Mouse (Mus musculus): ENCODE results near the gene Cct6b.
A peak's percentile ranks its signal among the peaks of the same experiment; 100 is the strongest.

Gene Cct6b

DNA sequence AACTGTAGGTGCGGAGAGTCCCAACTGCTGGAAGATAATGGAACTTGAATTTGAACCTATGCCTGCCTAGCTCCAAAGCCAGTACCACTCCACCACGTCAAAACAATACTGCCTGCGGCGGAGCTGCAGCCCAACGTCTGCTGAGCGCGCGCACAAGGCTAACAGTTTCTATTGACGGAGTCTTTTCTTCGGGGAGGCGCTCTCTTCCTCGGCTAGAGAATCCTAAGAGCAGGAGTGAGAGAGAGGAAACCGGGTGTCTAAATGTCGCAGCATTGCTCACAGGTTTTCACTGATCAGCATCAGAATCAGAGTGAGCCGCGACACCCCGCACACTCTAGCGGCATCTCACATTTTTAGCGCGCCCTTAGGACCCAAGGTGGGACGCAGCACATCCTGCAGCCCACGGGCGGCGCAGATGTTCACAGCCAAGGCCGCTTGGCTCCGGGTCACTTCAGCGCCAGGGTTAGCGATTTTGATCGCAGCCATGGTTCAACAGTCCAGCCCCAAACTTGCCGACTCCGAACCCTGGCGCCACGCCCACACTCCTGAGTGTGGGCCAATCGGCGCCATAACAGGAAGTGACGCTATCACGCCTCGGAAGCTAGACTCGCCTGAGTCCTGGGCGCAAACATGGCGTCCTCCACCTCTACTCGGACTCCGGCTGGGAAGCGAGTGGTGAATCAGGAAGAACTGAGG is at the start of gene Cct6b, which contains the start of gene Zfp830:
Gene Cct6b (minus strand): TSS at position 580 of the 696 bp plus-strand sequence.
Gene Zfp830 (plus strand): TSS at position 604 of the 696 bp plus-strand sequence.
- DNase-seq, result peak; percentile 96 to 97

DNA sequence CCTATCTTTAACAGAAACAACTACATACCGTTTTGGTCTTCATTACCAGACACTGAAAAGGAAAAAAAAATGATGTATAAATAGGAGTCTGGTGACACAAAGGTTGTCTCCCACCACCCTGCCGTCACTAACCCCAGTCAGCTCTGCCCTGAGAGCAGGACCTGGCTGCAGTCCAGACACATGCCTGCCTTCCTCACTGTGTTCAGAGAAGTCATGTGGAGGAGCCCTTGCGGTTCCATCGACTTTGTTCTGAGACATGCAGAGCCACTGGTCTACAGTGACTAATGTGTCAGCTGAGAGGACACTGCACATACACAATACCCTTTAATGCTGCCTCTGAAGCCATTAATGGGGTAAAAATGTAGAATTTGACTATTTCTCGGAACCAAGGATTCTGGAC is 44.4 kb upstream of the Cct6b start:
- DNase-seq, result peak in 1 of 2 experiments; percentile 23

DNA sequence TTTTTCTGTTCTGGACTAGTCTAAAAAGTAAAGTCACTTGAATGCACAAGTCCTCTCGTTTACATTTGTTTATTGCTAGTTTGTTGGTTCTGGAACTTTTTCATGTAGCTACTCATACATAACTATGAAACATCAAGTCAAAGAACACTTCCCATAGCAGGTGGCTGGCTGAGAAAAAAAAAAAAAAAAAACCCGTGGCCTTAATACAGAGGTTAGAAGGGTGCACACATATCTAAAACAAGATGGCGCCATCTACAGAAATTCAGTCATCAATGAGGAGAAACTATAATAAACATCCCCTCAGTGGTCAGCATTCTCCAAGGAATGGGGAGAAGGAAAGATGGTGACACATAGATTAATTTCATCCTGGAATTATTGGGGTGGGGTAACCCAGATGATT is 43.2 kb upstream of the Cct6b start:
- DNase-seq, result no peak

DNA sequence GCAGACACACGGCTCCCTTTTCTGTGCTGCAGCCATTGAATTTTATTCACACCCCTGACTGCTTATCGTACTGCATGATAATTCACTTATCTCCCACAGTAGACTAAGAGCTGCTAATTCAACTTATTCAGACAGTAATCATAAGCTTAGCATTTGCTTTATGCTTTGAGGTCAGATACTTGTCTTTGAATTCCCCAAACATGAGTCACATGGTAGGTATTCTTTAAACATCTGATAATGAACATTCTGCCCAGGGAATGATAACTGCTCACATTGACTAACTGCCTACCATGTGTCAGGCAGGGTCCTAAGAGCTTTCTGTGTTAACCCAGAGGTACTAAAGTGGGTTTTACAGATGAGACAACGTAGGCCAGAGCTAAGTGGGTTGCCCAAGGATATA is 42.5 kb upstream of the Cct6b start:
- DNase-seq, result no peak

DNA sequence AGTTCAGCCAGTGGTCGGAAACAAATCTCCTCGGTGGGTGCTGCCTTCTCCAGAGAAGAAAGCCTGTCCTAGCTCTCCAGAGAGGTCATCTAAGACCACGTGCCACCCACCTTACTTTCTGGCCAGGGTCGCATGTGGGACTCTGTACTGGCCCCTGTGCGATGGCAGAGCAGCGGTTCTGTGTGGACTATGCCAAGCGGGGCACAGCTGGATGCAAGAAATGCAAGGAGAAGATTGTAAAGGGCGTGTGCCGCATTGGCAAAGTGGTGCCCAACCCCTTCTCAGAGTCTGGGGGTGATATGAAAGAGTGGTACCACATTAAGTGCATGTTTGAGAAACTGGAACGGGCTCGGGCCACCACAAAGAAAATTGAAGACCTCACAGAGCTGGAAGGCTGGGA is 19.3 kb upstream of the Cct6b start:
- DNase-seq, result no peak

DNA sequence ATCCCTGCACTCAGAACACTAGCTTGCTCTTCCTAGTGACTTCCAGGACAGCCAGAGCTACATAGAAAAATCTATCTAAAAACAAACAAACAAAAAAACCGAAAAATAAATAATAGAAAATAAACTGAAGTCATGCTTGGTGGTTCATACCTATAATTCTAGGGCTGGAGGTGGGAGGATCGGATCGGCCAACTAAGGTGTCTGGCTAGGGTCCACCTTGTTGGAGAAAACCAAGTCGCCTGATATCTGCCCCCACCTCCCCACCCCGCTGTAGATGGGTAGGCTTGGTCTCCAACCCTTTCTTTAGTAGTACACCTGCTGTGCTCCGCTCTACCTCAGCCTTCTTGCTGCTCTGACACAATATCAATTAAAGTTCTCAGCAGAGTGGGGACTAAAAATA is 18.1 kb upstream of the Cct6b start:
- no peak for DNase-seq

DNA sequence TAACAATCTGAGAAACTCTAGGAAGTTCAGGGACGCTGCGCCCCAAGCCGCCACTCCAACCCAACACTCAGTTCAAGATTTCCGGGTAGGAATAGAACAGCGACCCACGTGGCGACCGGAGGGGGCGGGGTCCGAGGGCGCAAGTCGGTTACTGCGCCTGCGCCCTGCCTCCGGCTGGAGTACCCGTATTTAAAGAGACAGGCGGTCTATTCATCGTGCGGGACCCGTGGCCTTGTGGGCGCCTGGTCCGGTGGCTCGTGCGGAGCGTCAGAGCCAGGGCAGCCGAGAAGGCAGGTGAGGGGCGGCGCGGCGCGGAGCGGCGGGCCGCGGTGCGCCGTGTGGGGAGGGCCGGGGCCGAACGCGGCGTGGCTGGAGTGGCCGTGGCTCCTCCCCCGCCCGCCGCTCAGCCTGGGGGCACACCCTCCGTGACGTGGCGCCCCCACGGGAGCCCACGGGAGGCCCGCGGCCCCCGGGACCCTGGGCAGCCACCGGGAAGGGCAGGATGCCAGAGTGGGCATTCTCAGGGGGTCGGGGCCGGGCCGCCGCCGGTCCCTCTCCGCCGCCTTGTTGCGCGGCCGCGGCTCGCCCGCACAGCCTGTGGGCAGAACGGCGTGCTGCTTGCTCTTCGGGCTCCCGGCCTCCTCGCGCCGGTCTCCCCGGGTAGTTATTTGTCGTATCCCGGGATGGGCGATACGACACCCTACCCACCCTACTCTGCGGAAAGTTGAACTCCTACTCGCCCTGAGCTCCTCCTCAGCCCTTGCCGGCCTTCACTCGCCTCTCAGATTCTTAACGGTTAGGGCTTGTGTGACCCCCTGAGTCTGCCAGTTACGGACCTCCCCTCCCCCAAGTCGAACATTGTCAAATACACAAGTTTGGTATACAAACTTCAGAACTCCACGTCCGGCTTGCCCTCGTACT is 17.1 kb upstream of the Cct6b start, which contains the start of gene Lig3:
Gene Lig3 (plus strand): TSS at position 126 of the 921 bp plus-strand sequence.
- DNase-seq, result peak; percentile 96 to 98

DNA sequence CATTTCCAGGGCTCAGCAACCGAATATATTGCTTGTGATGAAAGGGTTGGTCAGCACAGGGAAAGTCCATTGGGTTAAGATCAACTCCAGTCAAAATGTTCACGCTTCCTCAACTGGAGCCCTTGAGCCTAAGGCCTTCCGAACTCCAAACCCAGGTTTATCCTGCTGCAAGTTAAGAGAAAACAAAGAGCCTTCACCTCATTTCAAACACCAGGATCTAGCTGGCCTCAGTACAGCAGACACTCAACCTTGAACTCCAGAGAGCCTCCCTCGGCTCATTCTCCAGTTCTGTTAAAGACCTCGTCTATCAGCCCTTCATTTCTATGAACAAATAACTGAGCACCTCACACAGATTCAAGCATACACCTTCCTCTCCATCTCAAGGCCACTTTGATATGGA is 16.0 kb upstream of the Cct6b start:
- DNase-seq, result no peak

DNA sequence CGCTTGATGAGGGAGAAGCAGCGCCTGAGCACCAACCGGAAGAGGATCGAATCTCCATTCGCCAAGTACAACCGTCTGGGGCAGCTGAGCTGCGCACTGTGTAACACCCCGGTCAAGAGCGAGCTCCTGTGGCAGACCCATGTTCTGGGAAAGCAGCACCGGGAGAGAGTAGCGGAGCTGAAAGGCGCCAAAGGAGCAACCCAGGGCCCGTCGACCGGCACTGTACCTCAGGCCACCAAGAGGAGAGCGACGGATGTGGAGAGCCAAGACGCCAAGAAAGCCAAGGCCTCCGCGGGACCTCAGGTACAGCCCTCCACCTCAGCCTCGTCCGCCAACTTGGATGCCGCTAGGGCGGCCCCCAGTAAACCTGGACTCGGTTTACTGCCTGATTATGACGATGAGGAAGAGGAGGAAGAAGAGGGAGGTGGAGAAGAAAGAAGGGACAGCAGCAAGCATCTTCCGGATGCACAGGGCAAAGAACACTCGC is 360 bp upstream of the Cct6b start:
- no peak for DNase-seq

DNA sequence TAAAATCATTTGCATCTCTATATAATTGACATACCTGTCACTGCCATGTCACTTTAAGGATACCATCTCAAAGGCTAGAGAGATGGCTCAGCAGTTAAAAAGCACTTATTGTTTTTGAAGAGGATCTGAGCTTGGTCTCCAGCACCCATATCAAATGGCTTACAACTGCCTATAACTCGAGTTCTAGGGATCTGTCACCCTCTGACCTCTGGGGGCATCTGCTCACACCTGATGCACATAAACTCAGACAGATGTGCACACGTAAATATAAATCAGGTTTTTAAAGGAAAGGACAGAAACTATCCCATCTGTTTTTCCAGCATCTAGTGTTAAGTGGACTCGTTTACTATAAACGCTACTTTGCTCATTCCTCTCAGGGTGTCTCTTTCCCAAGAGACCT is 860 bp downstream of the Cct6b start:
- DNase-seq, result no peak

DNA sequence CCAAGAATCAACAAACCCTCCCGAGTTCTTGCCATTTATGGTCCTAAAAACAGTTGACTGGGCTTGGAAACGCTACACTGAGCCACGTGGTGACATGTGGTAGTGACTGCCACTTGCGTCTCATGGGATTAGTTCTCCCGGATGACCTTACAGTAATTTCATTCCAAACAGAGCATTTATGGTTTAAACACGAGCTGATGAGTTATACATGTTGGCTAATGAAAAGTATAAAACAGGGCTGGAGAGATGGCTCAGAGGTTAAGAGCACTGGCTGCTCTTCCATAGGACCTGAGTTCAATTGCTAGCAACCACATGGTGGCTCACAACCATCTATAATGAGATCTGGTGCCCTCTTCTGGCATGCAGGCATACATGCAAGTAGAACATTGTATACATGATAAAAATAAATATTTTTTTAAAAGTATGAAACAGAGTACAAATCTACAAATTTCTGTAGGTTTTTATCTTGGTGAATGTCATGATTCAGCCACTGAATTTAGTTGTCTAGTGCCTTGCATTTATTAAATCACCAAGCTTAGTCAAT is 1.8 kb downstream of the Cct6b start:
- DNase-seq, result no peak

DNA sequence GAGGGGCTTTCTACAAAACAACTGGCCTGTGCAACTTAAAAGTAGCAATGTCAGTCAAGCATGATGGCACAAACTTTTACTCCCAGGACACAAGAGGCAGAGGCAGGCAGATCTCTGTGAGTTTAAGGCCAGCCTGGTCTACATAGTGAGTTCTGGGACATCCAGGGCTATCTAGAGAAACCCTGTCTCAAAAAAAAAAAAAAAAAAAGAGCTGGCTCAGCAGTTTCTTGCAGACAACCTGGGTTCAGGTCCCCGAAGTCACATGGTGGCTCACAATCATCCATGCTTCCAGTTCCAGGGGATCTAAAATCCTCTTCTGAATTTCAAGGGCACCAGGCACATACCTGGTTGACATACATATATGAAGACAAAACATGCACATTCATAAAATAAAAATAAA is 8.2 kb downstream of the Cct6b start:
- no peak for DNase-seq

DNA sequence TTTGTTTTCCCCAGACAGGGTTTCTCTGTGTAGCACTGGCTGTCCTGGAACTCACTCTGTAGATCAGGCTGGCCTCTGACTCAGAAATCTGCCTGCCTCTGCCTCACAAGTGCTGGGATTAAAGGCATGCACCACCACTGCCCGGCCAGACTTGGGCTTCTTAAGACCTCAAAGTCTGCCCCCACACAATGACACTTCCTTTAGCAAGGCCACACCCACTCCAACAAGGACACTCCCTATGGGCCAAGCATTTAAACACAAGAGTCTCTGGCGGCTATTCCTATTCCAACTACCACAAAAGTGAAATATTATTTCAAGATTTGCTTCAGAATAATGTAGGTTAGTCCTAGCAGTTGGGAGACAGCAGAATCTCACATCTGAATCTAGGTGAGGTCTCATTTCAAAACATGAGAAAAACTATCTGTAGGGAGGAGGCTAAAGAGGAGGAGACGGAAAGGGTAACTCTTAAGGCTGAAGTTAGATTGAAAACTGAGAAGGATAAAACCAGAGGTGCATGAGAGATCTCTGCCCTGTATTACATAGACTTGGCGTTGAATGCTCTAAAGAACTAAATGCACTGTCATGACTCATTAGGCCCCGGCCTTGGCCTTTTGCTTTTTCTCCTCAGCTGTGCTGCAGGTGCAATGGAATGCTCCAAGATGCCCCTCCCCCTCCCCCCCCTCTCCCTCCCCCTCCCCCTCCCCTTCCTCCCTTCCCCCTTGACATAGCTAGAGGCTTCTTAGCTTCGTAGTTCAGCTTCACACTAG is 11.6 kb downstream of the Cct6b start:
- DNase-seq, result no peak

DNA sequence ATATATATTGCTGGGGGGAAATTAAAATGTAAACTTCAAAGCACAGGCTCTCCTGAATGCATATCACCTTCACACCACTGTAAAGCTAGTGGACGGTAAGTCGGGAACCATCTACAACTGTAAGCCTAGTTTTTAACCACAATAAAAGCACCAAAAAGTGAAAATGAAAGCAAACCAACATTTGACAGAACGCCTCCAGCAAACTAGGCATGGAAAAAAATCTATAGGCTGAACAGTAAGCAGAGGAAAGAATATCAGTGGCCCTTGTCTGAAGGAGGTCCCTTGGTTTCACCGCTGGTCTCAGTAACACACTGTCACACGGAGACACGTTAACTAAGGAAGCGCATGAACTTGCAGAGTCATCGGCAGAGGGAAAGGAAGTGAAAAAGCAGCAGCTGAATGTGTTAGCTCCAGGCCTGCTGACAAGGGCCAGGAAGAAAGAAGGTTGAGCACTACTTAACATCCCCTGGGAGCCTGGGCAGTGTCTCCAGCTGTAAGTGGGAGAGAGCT is 17.2 kb downstream of the Cct6b start:
- DNase-seq, result no peak

DNA sequence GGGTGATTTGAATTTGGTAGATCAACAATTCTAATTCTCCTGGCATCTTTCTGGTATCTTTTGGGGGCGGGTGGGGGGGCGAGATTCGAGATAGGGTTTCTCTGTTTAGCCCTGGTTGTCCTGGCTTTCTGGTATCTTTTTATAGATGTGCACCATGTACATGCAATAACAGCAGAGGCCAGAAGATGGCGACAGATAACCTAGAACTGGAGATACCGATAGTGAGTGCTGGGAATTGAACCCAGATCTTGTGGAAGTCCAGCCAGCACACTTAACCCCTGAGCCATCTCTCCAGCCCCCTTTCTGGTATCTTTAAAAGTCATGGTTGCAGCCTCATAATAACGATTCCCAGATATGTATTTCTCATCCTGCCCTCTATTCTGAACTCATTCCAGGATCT is 18.0 kb downstream of the Cct6b start:
- DNase-seq, result peak in 1 of 2 experiments; percentile 24

DNA sequence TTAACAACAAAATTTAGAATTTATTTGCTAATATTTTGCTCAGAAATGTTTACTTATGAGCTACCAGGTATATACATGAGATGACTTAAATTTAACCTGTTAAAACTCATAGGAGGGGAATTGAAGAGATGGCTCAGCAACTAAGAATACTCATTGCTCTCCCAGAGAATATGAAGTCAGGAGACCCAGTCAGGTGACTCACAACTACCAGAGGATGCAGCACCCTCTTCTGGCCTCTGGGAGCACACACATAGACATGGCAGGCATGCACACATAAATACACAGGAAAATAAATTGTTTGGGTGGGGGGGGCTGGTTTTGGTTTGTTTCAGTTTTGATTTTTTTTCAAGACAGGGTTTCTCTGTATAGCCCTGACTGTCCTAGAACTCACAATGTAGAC is 25.1 kb downstream of the Cct6b start:
- no peak for DNase-seq

DNA sequence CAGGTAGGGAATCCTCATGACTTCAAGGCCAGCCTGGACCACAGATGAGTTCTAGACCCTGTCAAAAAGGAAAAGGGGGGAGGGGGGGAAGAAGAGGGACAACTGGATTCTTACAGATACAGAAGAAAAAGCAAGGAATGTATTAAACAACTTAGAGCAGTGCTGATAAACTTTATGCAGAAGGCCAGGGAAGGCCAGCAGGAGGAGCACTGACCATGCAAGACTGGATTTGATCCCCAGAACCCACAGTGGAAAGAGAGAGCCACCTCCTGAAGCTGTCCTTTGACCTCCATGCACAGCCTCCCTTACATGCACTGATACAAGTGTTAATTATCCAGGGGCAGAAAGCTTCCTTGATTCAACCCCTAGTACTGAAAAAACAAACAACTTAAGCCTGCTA is 29.9 kb downstream of the Cct6b start:
- DNase-seq, result no peak

DNA sequence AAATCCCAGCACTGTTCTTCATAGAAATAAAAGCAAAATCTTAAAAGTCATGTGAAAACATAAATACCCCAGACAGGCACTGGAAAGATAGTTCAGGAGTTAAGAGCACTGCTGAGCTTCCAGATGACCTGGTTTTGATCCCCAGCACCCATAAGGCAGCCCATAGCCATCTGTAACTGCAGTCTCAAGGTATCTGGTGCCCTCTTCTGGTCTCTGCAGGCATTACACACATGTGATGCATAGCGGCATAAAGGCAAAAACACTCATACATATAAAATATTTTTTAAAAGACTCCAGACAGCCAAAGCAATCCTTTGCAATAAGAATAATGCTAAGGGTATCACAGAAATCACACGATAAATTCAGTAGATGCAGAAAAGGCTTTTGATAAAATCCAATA is 37.3 kb downstream of the Cct6b start:
- peak in 1 of 2 experiments; percentile 8 for DNase-seq

DNA sequence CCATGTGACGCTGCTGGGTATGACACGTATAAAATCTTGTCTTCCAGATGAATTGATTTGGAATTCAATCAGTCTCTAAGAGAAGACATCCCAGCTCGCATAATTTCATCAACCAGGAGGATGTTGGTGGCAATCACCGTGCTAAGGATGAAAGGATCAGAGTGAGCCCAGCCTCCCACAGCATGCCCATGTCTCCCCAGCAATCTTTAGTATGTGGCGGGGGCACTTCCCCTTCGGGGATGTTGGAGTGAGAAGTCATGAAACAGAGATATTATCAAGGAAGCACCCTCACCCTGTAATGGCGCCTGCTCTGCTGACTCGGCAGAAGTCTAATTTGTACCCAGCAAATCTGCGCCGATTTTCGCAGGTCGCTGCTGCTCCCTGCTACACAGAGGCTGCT is 44.8 kb downstream of the Cct6b start:
- DNase-seq, result no peak

DNA sequence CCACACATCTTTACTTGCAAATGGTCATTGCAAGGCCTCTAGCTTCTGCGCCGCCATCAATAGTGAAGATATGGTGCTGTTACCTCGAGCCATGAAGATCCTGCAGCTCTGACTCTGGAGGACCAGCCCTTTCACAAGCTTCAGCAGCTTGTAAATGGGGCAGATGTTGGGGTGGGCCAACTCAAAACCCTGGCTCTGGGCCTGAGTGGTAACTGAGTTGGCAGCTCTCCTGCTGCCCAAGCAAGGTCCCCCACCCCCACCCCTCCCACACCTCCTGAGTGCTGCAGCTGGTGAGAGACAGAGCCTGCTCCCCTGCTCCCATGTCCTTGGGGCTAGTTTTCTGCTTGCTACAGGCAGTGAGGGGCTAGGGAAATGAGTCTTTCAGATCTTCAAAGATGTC is 51.4 kb downstream of the Cct6b start:
- DNase-seq, result no peak

DNA sequence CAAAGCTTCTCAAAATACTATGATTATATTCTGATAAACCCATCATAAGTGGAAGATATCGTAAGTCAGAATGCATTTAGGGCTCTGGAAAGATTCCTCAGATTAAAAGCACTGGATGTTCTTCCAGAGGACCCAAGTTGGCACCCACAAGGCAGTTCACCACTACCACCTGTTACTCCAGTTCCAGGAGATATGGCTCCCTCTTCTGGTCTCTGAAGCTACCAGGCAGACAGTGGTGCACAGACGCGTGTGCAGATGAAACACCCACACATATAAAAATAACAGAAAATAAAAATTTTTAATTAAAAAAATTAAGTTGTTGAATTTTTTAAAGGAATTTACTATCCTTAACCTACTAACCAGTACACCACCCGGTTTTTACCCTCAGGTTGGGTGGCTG is 55.2 kb downstream of the Cct6b start:
- DNase-seq, result no peak

DNA sequence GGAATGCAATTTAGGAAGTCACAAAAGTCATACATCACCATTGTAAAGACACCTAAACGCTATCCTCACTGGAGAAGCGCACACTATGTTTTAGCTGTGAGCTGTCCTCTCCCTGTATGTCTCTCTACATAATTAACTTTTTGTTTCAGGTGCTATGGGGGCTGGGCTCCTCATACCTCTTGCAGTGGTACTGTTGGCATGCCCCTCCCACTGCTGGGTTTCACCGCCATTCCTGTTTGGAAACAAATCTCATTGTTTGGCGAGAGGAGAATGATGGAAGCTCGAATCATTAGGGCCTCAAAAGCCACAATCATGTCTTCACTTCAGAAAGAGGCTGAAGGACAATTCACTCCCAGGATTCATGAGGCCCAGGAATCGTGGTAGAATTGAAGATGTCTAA is 59.0 kb downstream of the Cct6b start:
- no peak for DNase-seq
